Mouse (Mus musculus): ENCODE results near the gene Ak9.

Ak9 gene

DNA sequence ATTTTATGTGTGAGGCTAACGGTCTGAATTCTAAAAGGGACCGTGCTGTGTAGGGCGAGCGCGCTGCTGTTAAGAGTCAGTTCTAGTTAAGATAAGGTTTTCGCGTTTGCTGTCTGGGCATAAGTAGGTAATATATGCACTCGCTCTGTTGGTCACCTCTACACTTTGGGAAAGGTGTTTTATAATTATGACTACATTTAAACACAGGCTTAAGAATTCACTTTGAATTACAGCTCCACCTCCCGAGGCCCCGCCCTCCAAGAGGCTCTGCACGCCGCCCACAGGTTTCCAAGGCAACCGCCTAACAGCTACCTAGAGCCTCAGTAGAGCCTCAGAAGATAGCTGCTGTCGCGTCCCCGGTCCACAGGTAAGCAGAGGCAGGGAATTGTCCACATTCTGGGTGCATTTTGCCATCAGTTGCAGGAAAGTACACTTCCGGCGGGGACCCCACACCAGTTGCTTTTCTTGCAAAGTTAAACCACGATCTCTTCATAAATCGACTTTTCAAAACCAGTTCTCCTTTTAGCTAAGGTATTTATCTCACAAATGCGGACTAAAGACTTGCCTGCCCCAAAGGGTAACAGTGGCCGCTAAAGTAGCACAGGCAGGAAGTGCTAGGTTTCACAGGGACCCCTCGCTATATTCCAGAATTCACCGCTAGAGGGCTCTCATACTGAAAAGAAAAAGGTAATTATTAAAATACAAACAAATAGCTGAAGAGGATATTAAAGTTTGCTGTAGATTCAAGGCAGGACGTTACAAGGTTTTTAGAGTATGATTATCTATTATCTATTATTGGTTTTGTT, at the start of gene Ak9:
TSS of gene Ak9 (plus strand) at position 342 of the 806 bp plus-strand sequence.
- DNase-seq (ENCODE audit: extremely low spot score, low read depth, low spot score) = peak; percentile 78

DNA sequence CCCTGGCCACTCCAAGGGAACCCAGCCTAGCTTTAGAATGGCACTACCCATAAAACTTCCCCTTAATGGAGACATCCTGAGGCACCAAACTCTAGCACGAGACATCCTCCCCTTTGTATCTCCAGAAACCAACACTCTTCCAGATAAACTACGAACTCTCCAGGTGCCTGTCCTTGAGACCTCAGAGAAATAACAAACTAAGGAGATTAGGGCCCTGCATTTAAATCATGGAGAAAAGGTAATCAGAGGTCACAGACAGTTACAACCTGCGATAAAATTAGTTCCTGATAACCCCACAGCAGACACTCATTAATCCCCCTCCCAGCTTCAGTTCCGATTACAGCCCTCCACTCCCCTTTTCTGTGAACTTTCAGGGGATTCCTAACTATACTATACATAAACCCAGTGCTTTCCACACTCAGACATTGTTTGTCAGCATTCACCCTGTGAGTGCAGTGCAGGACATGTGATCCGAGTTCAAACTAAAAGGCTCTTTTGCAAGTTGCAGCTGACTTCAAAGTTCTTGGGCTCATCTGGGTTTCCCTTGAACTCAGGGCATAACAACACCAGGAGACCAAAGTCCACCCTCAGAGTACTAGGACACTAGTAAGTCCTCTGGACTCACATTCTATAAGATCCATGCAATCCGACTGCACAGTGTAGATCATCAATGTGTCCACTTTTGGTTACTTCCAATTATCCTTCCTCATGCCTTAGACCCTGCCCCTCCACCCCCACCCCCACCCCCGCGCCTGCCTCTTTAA, 43.4 kb upstream of the Ak9 start:
- DNase-seq (ENCODE audit: extremely low spot score, low read depth, low spot score) = no peak

DNA sequence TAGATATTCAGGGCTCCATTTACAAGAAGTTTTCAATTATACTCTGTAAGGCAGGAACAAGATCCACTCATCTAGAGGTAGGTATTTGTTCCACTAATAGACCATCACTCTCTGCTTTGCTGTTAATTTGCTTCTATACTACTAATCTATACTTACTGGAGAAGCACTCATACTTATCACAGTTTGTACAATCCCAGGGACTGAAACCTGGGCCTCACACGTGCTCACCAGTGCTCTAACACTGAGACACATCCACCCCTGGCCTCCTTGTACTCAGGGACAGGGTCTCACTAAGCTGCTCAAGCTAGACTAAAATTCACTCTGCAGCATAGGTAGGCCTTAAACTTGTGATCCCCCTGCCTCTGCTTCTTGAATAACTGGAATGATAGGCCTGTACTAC, 42.6 kb upstream of the Ak9 start:
- no peak for DNase-seq (ENCODE audit: extremely low spot score, low read depth, low spot score)

DNA sequence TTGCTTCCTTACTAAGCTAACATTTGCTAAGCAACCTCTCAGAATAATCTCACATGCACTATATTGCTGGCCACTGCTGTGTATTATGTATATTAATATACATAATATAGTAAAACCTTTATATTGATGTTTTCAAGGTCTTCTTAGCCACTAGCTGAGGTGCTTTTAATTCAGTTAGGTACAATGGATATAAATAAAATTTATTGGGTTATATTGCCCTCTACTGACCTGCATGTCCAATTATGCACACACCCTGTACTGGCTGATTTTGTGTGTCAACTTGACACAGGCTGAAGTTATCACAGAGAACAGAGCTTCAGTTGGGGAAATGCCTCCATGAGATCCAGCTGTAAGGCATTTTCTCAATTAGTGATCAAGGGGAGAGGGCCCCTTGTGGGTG, 41.9 kb upstream of the Ak9 start:
- no peak for DNase-seq (ENCODE audit: extremely low spot score, low read depth, low spot score)

DNA sequence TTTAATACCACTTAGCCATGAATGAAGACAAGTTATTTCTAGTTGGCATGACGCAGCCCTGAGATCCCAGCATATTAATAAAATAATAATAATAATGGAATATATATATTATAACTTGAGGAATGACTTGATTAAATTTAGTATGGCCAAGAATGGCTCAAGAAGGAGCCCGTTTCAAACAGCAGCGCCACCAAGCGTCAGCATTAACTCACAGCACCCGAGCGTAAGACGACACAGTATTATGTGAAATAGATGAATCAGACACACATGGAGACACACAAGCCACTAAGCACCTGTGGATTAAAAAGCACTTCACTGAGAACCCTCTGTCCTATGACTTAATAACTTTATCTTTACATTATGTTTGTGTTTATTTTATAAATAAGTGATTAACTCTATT, 31.9 kb upstream of the Ak9 start:
- no peak for DNase-seq (ENCODE audit: extremely low spot score, low read depth, low spot score)

DNA sequence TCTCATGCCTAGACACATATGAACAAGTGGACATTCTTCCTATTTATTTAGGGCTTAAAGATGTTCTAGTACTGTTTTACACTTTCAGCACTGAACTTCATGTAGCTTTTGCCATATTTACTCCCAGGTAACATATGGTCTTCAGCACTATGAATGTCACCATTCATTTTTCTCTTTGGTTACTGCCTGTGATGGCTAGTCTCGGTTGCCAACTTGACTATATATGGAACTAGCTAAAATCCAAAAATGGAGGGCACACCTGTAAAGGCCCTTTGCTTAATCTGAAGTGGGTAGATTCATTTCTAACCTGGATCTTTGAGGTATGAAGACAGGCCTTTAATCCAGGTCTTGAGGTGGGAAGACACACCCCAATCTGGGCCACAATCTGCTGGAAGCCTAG, 28.9 kb upstream of the Ak9 start:
- DNase-seq (ENCODE audit: extremely low spot score, low read depth, low spot score) = no peak

DNA sequence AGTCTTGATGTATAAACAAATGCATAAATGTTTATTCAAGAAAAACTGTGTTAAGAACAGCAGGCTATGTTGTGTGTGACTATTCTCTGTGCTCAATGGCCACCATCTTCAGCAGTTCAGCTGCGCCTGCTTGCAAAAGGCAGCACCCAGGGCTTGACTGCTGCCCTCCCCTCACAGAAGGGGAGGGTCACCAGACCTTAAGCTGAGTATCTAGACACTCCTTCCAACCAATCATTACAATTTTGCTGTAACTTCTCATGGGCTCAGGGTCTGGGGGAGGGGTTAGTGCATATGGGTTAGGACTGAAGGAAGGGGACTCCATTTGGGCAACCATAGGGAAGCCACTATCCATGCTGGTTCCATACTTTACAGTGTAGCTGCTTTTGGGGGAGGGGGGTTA, 25.0 kb upstream of the Ak9 start:
- DNase-seq (ENCODE audit: extremely low spot score, low read depth, low spot score) = no peak

DNA sequence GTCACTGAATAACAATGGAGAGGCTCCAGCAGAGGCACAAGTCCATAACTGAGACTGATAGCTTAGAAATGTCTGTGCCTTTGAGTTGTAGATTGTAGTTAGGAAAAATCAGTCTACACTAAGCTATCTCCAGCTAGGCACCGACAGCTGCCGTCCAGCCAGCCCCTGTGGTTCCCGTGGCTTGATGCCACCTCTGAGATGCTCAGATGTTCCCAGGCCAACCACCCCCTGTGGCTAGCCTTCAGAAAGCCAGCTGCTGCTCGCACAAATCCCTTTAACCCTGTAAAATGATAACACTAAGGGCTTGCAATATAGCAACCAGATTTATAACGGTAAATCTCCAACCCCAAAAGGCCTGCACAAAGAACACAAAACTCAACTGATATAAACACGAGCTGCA, 23.6 kb upstream of the Ak9 start:
- no peak for DNase-seq (ENCODE audit: extremely low spot score, low read depth, low spot score)

DNA sequence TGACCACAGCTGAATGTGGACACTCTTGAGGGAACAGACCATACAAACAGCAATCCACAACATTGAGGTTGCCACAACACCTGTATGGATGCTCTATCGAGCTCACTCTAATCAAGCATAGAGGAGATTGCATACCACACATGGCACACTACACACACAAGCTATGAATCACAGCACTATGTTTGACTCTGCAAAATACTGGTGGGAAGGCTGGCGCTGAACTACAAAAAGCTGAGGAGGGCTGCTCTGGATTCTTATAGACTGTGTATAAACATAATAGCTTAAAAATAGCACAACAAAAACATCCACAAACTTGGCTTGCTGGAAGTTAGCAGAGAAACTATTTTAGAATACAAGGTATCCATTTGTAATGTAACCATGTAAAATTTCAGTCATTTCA, 23.0 kb upstream of the Ak9 start:
- DNase-seq (ENCODE audit: extremely low spot score, low read depth, low spot score) = no peak

DNA sequence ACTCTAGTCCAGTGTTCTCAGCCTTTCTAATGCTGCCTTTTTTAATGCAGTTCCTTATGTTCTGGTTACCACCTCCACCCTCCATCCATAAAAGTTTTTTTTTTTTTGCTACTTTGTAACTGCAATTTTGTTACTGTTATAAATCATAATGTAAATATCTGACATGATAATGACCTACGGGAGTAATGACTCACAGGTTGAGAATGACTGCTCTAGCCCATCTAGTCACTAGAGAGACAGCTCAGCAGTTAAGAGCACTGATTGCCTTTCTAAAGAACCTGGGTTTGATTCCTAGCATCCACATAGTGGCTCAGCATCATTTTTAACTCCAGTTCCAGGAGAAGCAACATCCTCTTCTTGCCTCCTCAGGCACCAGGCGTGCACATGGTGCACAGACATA, 21.7 kb upstream of the Ak9 start:
- no peak for DNase-seq (ENCODE audit: extremely low spot score, low read depth, low spot score)

DNA sequence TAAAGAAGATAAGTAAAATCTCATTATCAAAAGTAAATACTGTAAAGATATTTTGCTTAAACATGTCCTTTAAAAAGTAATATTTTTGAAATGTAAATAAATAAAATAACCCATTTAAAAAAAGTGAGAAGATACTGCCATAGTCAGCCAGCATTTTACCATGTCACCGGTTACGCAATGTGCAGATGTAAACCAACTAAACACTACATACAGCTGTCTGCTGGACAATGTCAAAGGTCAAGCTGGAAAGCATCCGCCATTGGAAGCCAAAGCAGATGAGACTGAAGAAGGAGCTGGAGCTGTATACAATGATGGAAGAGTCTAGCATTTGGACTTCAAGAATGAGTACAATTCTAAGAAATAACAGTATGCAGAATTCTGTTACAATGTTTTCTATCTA, 16.2 kb upstream of the Ak9 start:
- DNase-seq (ENCODE audit: extremely low spot score, low read depth, low spot score) = no peak

DNA sequence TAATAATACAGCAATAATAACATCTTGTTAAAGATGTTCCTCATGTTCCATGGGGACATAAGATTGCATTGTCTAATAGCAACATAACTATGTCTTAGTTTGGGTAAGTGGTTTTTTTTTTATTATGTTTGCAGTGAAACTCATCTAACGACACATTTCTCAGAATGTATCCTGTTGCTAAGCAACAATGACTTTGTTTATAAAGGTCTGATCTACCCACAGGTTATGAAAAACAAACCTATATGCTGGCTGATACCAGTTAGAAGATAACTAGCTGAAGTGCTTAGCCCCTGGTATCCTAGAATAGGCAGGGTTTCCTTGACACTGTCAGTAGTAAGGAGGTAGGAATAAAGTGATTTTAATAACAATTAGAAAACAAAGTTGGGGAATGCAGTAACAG, 15.7 kb upstream of the Ak9 start:
- no peak for DNase-seq (ENCODE audit: extremely low spot score, low read depth, low spot score)

DNA sequence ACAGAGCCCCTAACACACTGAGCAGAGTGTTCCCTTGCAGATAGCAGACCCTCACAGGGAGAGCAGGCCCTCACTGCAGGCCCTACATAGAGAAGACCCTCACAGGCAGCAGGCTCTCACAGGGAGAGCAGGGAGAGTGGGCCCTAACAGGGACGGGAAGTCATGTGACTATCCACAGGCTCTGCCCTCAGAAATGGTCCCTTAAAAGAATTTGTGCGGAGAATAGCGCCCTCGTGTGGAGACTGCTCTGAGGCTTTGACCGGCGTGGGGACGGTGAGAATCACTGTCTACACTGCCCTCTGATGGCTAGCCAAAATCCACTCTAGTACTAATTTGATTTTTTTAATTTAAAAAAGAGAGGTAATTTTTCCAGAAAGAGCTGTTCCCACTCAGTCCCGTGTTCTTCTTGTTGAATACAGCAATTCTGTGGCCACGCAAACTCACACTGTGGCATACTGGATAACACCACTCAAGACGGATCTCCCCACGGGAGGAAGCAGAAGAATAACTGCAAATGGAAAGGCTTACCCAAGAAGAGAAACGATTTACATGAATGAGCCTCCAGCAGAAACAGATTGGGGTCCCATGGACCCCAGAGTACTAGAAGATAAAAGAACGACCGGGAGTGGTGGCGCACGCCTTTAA, 14.9 kb upstream of the Ak9 start:
- DNase-seq (ENCODE audit: extremely low spot score, low read depth, low spot score) = peak; percentile 94

DNA sequence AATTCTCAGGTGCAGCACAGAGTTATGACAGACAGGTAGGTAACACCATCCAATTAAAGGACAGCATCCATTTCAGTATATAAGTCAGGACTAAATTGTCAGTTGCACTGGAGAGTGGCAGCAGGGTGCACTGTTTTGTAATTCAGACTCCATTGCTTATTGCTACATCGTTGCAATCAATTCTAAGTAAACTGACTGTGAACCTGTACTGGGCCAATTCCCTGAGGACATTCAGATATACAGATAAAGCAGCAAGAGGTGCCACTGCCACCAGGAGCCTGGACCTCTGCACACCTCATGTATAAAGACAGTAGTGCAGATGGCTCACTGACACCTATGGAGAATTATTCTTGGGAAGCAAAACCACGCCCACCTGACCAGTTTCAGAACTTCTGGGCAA, 12.8 kb upstream of the Ak9 start:
- DNase-seq (ENCODE audit: extremely low spot score, low read depth, low spot score) = no peak

DNA sequence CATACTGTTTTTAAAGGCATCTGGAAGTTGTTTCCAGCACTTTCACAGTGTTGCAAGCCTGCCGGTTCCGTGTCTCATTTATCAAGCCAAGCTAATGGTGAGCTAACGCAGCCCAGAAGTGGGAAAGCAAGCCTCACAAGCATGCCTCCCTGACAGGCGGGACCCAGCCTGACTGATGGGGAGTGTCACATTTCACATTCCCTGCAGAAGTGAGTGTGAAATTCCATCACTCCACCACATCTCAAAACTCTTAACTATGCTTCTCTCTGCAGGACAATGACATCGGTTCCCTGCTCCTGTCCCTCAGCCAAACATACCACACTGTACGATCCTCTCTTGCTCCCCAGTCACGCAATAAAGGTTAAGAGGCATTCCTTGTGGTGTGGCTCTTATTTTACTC, 10.8 kb upstream of the Ak9 start:
- DNase-seq (ENCODE audit: extremely low spot score, low read depth, low spot score) = peak; percentile 41

DNA sequence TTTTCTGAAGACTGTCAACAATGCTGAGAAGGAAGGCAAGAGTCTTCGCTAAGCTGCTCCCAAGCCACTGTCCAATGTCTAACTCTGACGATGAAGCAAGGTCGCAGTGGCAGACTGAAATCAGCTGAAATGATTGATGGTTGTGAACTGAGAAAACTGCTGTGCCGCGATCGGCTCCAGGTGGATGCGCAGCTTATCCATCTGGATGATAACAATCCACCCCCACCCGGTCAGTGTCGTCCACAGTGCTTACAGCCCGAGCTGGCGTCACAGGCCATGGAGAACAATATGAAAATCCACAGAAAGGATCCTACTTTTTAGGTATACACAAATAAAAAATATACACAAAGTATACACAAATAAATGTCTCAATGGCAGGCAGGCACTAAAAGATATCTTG, 9.0 kb upstream of the Ak9 start:
- no peak for DNase-seq (ENCODE audit: extremely low spot score, low read depth, low spot score)

DNA sequence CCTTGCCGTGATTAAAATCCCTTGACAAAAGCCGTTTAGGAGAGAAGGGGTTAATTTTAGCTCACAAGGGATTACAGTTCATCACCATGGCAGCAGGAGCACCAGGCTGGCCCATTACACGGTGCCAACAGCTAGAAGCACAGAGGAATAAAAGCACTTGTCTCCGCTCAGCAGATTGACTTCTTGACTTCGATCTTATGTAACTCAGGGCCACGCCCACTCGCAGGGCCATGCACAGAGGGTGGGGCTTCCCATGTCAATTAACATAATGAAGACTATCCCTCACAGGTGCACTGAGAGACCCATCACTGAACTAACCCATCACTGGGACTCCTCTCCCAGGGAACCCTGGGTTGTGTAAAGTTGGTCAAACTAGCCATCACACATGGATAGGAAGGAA, 8.6 kb upstream of the Ak9 start:
- no peak for DNase-seq (ENCODE audit: extremely low spot score, low read depth, low spot score)

DNA sequence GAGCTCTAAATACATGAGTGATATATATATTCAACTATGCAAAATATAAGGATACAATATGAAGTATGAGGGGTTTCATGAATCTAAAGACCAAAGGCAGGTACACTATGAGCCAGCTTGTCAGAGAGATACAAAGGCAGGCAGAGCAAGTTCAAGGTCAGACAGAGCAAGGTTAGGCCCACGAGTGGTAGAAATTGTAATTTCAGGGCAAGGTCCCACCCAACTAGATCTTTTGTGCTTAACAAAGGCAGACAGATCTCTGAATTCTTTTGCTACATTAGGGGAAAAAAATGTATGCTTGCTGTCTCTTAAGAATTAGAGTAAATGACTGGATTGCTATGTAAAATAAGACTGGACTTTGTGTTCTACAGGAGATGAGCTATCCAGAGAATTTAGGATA, 3.6 kb upstream of the Ak9 start:
- no peak for DNase-seq (ENCODE audit: extremely low spot score, low read depth, low spot score)

DNA sequence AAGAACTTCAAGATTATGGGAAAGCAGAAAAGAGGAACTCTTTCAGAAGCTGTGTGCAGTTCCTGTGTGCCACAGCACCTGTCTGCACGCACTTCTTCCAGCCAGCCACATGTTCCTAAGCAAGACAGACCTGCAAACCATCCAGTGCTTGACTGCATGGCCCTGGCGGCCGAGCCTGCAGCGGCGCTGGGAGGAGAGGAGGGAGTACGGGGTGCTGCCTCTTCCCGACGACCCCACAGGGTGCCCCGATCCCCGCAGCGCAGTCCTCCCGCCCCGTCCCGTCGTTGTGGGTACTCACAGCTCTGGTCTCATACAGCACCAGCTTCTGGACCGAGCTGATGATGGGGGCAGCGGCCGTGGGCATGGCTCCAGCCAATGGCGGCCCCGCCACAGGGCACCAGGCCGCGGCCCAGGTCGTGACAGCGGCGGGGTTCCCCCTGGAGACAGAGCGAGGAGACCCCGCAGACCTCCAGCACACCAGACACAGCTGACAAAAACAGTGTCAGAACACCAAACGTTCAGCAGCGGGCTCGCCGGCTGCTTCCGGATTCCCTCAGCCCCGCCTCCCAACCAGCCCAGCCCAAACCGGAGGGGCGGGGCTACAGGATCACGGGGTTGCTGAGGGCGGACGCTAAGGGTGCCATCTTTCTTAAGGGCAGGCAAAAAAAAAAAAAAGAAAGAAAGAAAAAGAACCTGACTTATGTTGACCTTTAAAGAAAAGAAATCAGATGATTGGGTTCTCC, 920 bp upstream of the Ak9 start, which contains the start of gene Fig4:
TSS of gene Fig4 (minus strand) at position 572 of the 743 bp plus-strand sequence.
- peak; percentile 68 for DNase-seq (ENCODE audit: extremely low spot score, low read depth, low spot score)

DNA sequence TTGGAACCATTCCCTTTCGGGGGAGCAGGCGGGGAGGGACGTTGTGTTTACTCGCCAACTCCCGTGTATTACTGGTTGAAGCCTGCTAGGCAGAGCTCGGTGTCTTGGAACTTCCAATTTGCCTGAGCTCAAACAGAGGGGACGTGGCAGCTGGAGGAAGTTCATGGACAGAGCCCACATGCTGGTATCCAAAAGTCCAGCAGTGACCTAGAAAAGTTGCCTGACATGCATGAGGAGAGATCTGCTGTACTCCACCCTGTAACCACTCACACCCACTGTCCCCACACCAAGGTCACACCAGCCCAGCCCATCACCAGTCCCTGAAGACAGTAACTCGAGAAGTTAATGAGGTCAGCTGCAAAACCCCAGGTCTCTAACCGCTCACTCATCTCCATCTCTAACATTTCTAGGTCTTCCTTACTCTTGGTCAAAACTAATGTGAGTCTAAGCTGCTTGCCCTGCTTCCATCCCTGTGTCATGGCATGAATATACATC, 1.2 kb downstream of the Ak9 start:
- DNase-seq (ENCODE audit: extremely low spot score, low read depth, low spot score) = no peak

DNA sequence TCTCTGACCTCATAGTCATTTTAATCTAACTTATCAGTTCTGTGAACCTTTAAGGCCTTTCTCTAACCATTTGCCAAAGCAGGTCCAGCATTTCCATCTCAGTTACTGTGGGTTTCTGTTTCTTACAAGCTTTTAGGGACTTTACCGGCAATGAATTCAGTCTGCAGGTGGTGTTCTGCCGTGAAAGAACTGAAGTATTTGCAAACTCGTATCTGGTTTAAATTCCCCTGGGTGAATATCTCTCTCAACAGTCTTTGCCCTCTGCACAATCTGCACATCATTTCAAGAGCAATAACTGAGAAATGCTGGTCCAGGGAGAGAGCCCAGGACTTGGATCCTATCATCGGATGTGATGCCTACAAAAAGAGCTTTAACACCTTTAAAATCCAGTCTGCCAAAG, 4.4 kb downstream of the Ak9 start:
- DNase-seq (ENCODE audit: extremely low spot score, low read depth, low spot score) = no peak
